Mouse (Mus musculus) midbrain, postnatal 0 days (tissue): ENCODE results near the gene Ncor2. TPM values are rescaled to one million over a fixed set of nuclear protein-coding genes. Genes with fewer than 3 reads are reported as not detected.

Experiments
- ATAC-seq: fragments of 200-750 bp; cut with Nextera tagmentation; 2 replicates; pipeline ENCODE4 v1.8.0; 2017; ENCODE audit warnings: moderate number of reproducible peaks, mild to moderate bottlenecking, moderate TSS enrichment, moderate library complexity; ENCODE audit not compliant: low FRiP score
- DNase-seq: peaks from one replicate; pipeline ENCODE4 v3.0.0-alpha.2; 2015; ENCODE audit warnings: low spot score
- H3K27ac ChIP-seq: fragments of 300-500 bp; sonication (generic); 2 replicates; pipeline ENCODE4 v1.5.1; 2014; ENCODE audit warnings: low read depth, mild to moderate bottlenecking, low read length, mixed read lengths
- H3K27me3 ChIP-seq: fragments of 300-500 bp; sonication (generic); 2 replicates; pipeline ENCODE4 v1.6.1; 2014; ENCODE audit warnings: low read length, control low read depth, mixed read lengths; ENCODE audit not compliant: insufficient read depth
- H3K36me3 ChIP-seq: fragments of 300-500 bp; sonication (generic); 2 replicates; pipeline ENCODE4 v1.6.1; 2014; ENCODE audit warnings: low read length, control low read depth, mixed read lengths; ENCODE audit not compliant: insufficient read depth
- H3K4me1 ChIP-seq: fragments of 300-500 bp; sonication (generic); 2 replicates; pipeline ENCODE4 v1.6.1; 2014; ENCODE audit warnings: mild to moderate bottlenecking, control low read depth, antibody characterized with exemption, low read length, mixed read lengths; ENCODE audit not compliant: insufficient read depth
- H3K4me2 ChIP-seq: fragments of 300-500 bp; sonication (generic); 2 replicates; pipeline ENCODE4 v1.6.1; 2014; ENCODE audit warnings: low read depth, mild to moderate bottlenecking, low read length, mixed read lengths; ENCODE audit not compliant: poor library complexity, severe bottlenecking
- H3K4me3 ChIP-seq: fragments of 300-500 bp; sonication (generic); 2 replicates; pipeline ENCODE4 v1.5.1; 2014; ENCODE audit warnings: low read depth, mild to moderate bottlenecking, low read length, moderate library complexity
- H3K9ac ChIP-seq: fragments of 300-500 bp; sonication (generic); replicated peaks from 2 replicates; pipeline ENCODE4 v1.6.1; 2014; ENCODE audit warnings: mild to moderate bottlenecking, low read length, moderate library complexity, mixed read lengths; ENCODE audit not compliant: poor library complexity, severe bottlenecking
- H3K9me3 ChIP-seq: fragments of 300-500 bp; sonication (generic); 2 replicates; pipeline ENCODE4 v1.6.1; 2016; ENCODE audit warnings: low read length, control low read depth
- CTCF ChIP-seq: IDR thresholded peaks from 2 replicates; pipeline ENCODE4 v1.5.1; 2016; ENCODE audit warnings: antibody characterized with exemption, mild to moderate bottlenecking
- WGBS: fragments of 180-500 bp; shearing (Covaris S2); extraction: QIAGEN DNeasy Blood & Tissue Kit; methylation state at CpG from one replicate; pipeline ENCODE4 v1.1.7; 2014; 5-methylcytosine and 5-hydroxymethylcytosine counted together
- polyA plus RNA-seq: library from polyadenylated mRNA; unstranded; fragments of >200 nt; fragmentation: Nextera tagmentation; extraction: Ambion mirVana; gene quantifications from 2 replicates; pipeline ENCODE4 v1.2.1, GENCODE M21; 2015
- total RNA-seq: library from RNA; depleted of rRNA; stranded (reverse); fragments of >200 nt; gene quantifications from 2 replicates; pipeline ENCODE4 v1.2.3, GENCODE M21; 2014

Ncor2 gene
- total and polyA plus RNA-seq, 2 experiments from 2014 or later = 17.8 to 22.8 TPM

- Histone ChIP-seq H3K4me3 (no peak overlapping the region), H3K36me3 (no peaks in the 10 kb centered on the region), H3K9me3 (no peaks in the 10 kb centered on the region), H3K27ac (no peak overlapping the region), H3K4me2 (no peak overlapping the region), H3K4me1 (0 out of 2 replicates have a peak, but pooled peaks cover 5% of the 10 kb centered on the region), H3K9ac (no peak overlapping the region), H3K27me3 (no peaks in the 10 kb centered on the region)
- DNase-seq = no peak
- TF ChIP-seq CTCF = no peak
- no peak for ATAC-seq
- WGBS = 25% methylated on average over 11 of the region's 12 CpGs
Measured at GRCm38 (mm10) chr5:125188812-125189598, 10.0 kb upstream of the Ncor2 start.

- TF ChIP-seq CTCF = no peak
- Histone ChIP-seq H3K27me3 (no peaks in the 10 kb centered on the region), H3K36me3 (no peaks in the 10 kb centered on the region), H3K4me1 (peaks cover 9% of the 10 kb centered on the region; the same call in 1 of the 2 replicates), H3K4me2 (no peak overlapping the region), H3K4me3 (no peak overlapping the region), H3K27ac (no peak overlapping the region), H3K9ac (no peak overlapping the region), H3K9me3 (no peaks in the 10 kb centered on the region)
- DNase-seq (no peak), ATAC-seq (no peak)
- WGBS = 44% methylated on average over 6 of the region's 6 CpGs
Measured at GRCm38 (mm10) chr5:125184826-125185225, 5.8 kb upstream of the Ncor2 start.

- 16% methylated on average over 22 of the region's 23 CpGs for WGBS
- ATAC-seq (no peak), DNase-seq (peak; percentile 71)
- H3K9me3 ChIP-seq = no peaks in the 10 kb centered on the region
- H3K27me3 ChIP-seq = no peaks in the 10 kb centered on the region
- peaks cover 8% of the 10 kb centered on the region; the same call in 1 of the 2 replicates for H3K4me1 ChIP-seq
- H3K4me3 ChIP-seq = no peak overlapping the region
- no peaks in the 10 kb centered on the region for H3K36me3 ChIP-seq
- H3K27ac ChIP-seq = no peak overlapping the region
- TF ChIP-seq CTCF = no peak
- H3K9ac ChIP-seq = no peak overlapping the region
- 0 out of 2 replicates have a peak overlapping the region, but pooled peaks have one; percentile 16 for H3K4me2 ChIP-seq
Measured at GRCm38 (mm10) chr5:125183321-125184003, 4.4 kb upstream of the Ncor2 start.

- no peak overlapping the region for H3K27ac ChIP-seq
- DNase-seq = no peak
- no peak for ATAC-seq
- H3K36me3 ChIP-seq = no peaks in the 10 kb centered on the region
- peaks cover 12% of the 10 kb centered on the region for H3K4me1 ChIP-seq
- TF ChIP-seq CTCF = no peak
- H3K4me3 ChIP-seq = no peak overlapping the region
- H3K4me2 ChIP-seq = no peak overlapping the region
- H3K9me3 ChIP-seq = no peaks in the 10 kb centered on the region
- 83% methylated on average over 6 of the region's 6 CpGs for WGBS
- no peaks in the 10 kb centered on the region for H3K27me3 ChIP-seq
- H3K9ac ChIP-seq = no peak overlapping the region
Measured at GRCm38 (mm10) chr5:125180630-125181263, 1.7 kb upstream of the Ncor2 start.

- H3K9me3 ChIP-seq = no peaks in the 10 kb centered on the region
- DNase-seq (no peak), ATAC-seq (peak; percentile 53; the same call in 1 of the 2 replicates)
- peak overlapping the region; percentile 84 for H3K4me2 ChIP-seq
- WGBS = 3% methylated on average over 24 of the region's 25 CpGs
- H3K36me3 ChIP-seq = no peaks in the 10 kb centered on the region
- no peak for TF ChIP-seq CTCF
- peak overlapping the region; percentile 63 for H3K9ac ChIP-seq
- peaks cover 13% of the 10 kb centered on the region for H3K4me1 ChIP-seq
- peak overlapping the region; percentile 94 for H3K27ac ChIP-seq
- peak overlapping the region; percentile 91 for H3K4me3 ChIP-seq
- no peaks in the 10 kb centered on the region for H3K27me3 ChIP-seq
Measured at GRCm38 (mm10) chr5:125179735-125180629, 963 bp upstream of the Ncor2 start.
